ENCODE assay signal across 8 mouse cellular contexts in genomic region chr10:20148773-20149120, GRCm38 (mm10). TPM values are rescaled to one million over a fixed set of nuclear protein-coding genes. Genes with fewer than 3 reads are reported as not detected.
DNase-seq lines count a peak whose midpoint lies in the region; ATAC-seq and TF ChIP-seq lines count a peak whose summit lies in the region.

No protein-coding gene starts in this region.

- no peaks in the 10 kb centered on the region for H3K4me1 ChIP-seq in MEL (ENCODE audit: control insufficient read depth in 1 of 2, insufficient read depth in 2 of 2, low read length in 2 of 2)
- peaks cover 9% of the 10 kb centered on the region; the same call in 1 of the 2 replicates for H3K4me1 ChIP-seq in forebrain, embryonic 11.5 days (replicated peaks; ENCODE audit: control insufficient read depth, insufficient read depth, low read length)
- no peaks in the 10 kb centered on the region for H3K4me1 ChIP-seq in hindbrain, embryonic 11.5 days (replicated peaks; ENCODE audit: control insufficient read depth, insufficient read depth, low read length)

- TF ChIP-seq RAD21 in MEL (IDR thresholded peaks at IDR 0.05; ENCODE audit: low read depth, low read length) = no peak

- whole genome bisulfite sequencing in forebrain, embryonic 11.5 days = under 1% methylated on average over 48 of the region's 58 CpGs
- 0% methylated on average over 12 of the region's 58 CpGs for WGBS in hindbrain, embryonic 11.5 days

- H3K4me3 ChIP-seq in MEL (ENCODE audit: control insufficient read depth in 1 of 2, insufficient read depth in 1 of 2, low read depth in 2 of 2, low read length in 2 of 2) = peak overlapping the region; percentile 65 to 83; a peak in 3 of 4 replicates
- H3K4me3 ChIP-seq in forebrain, embryonic 11.5 days (ENCODE audit: low read depth, low read length) = peak overlapping the region; percentile 70
- peak overlapping the region; percentile 75 for H3K4me3 ChIP-seq in hindbrain, embryonic 11.5 days (ENCODE audit: low read depth, low read length)

- H3K36me3 ChIP-seq in MEL (ENCODE audit: control insufficient read depth in 1 of 2, insufficient read depth in 2 of 2, low read length in 2 of 2) = no peaks in the 10 kb centered on the region
- no peaks in the 10 kb centered on the region for H3K36me3 ChIP-seq in forebrain, embryonic 11.5 days (ENCODE audit: control insufficient read depth, insufficient read depth, low read length)
- H3K36me3 ChIP-seq in hindbrain, embryonic 11.5 days (ENCODE audit: control insufficient read depth, insufficient read depth, low read length) = no peaks in the 10 kb centered on the region

- peak; percentile 38 for DNase-seq in MEL (ENCODE audit: low read depth, low spot score)
- peak; percentile 76 for DNase-seq in brain, adult 2 months (ENCODE audit: low read depth, low spot score)
- peak; percentile 76 for DNase-seq in forebrain, embryonic 11.5 days (ENCODE audit: low spot score)
- no peak for DNase-seq in hindbrain, embryonic 11.5 days (ENCODE audit: low spot score)
- peak; percentile 55 to 60 for DNase-seq in layer of hippocampus, postnatal 10 days (ENCODE audit: low spot score in 2 of 2)
- peak; percentile 61 for DNase-seq in right cerebral cortex, postnatal 25 days
- DNase-seq in adipocyte (ENCODE audit: low spot score) = no peak

- TF ChIP-seq CTCF in MEL (IDR thresholded peaks at IDR 0.05 in 2 of 3, conservative IDR thresholded peaks at IDR 0.05 in 1 of 3; ENCODE audit: control insufficient read depth in 1 of 3, insufficient read depth in 1 of 3, low read depth in 2 of 3, low read length in 3 of 3, poor library complexity in 1 of 3, severe bottlenecking in 1 of 3) = peak in 2 of 3 experiments; percentile 31 to 67; a peak in 5 of 6 replicates

- no peak overlapping the region for H3K27ac ChIP-seq in MEL (ENCODE audit: control insufficient read depth, low read depth, low read length)
- no peak overlapping the region for H3K27ac ChIP-seq in forebrain, embryonic 11.5 days (ENCODE audit: low read depth, low read length)
- H3K27ac ChIP-seq in hindbrain, embryonic 11.5 days (ENCODE audit: low read depth, low read length) = no peak overlapping the region

- peak; percentile 80 for ATAC-seq in forebrain, embryonic 11.5 days (replicated peaks; ENCODE audit: low FRiP score)
- ATAC-seq in hindbrain, embryonic 11.5 days (ENCODE audit: low FRiP score) = peak; percentile 77
- ATAC-seq in megakaryocyte, adult 5-6 weeks (ENCODE audit: poor library complexity, severe bottlenecking) = peak; percentile 63

- H3K9me3 ChIP-seq in MEL (replicated peaks; ENCODE audit: insufficient read depth, low read length) = no peaks in the 10 kb centered on the region
- H3K9me3 ChIP-seq in forebrain, embryonic 11.5 days (ENCODE audit: control insufficient read depth, low read length) = no peaks in the 10 kb centered on the region
- no peaks in the 10 kb centered on the region for H3K9me3 ChIP-seq in hindbrain, embryonic 11.5 days (ENCODE audit: control insufficient read depth, low read length)

- TF ChIP-seq POLR2A in MEL (IDR thresholded peaks at IDR 0.05; ENCODE audit: control insufficient read depth in 1 of 2, insufficient read depth in 1 of 2, low read depth in 1 of 2, low read length in 2 of 2, poor library complexity in 1 of 2) = no peak

- peaks cover 2 to 5% of the 10 kb centered on the region in 2 experiments; a peak in 3 of 4 replicates for H3K27me3 ChIP-seq in MEL (ENCODE audit: control insufficient read depth in 1 of 2, insufficient read depth in 2 of 2, low read length in 2 of 2)
- peaks cover 25% of the 10 kb centered on the region for H3K27me3 ChIP-seq in forebrain, embryonic 11.5 days (ENCODE audit: control insufficient read depth, insufficient read depth, low read length)
- H3K27me3 ChIP-seq in hindbrain, embryonic 11.5 days (ENCODE audit: control insufficient read depth, insufficient read depth, low read length) = peaks cover 27% of the 10 kb centered on the region

- H3K9ac ChIP-seq in MEL (ENCODE audit: control insufficient read depth, low read depth, low read length, poor library complexity, severe bottlenecking) = peak overlapping the region; percentile 68
- peak overlapping the region; percentile 67 for H3K9ac ChIP-seq in forebrain, embryonic 11.5 days (ENCODE audit: low read length)
- H3K9ac ChIP-seq in hindbrain, embryonic 11.5 days (ENCODE audit: low read depth, low read length) = peak overlapping the region; percentile 61; the same call in 1 of the 2 replicates

- H3K79me2 ChIP-seq in MEL (ENCODE audit: control insufficient read depth, insufficient read depth, low read length, poor library complexity) = no peaks in the 10 kb centered on the region

- H3K4me2 ChIP-seq in forebrain, embryonic 11.5 days (ENCODE audit: low read depth, low read length, severe bottlenecking) = peak overlapping the region; percentile 95
- peak overlapping the region; percentile 97 for H3K4me2 ChIP-seq in hindbrain, embryonic 11.5 days (replicated peaks; ENCODE audit: low read depth, low read length)

- TF ChIP-seq EP300 in MEL (IDR thresholded peaks at IDR 0.05; ENCODE audit: low read depth in 1 of 2, low read length in 2 of 2) = no peak

TF ChIP-seq in MEL, 35 proteins besides CTCF, POLR2A, EP300 and RAD21:
- TF ChIP-seq MAX (IDR thresholded peaks at IDR 0.05; ENCODE audit: low read length) (no peak), ELF1 (IDR thresholded peaks at IDR 0.05; ENCODE audit: low read depth, low read length) (no peak), GABPA (IDR thresholded peaks at IDR 0.05; ENCODE audit: low read depth, low read length) (no peak), RCOR1 (IDR thresholded peaks at IDR 0.05; ENCODE audit: low read depth, low read length) (no peak)

RNA-seq across cellular contexts. Expression of gene Map7, which starts 0.5 kb away (rescaled TPM):
- 2.7 and 3.1 TPM in 2 replicates for total RNA-seq in MEL (2012; rRNA removed)
- polyA plus RNA-seq in MEL (2012; ENCODE audit: insufficient read depth in 1 of 2, insufficient read length in 2 of 2, low read depth in 1 of 2, low replicate concordance in 2 of 2, missing spikeins in 1 of 2) = 1 to 10 TPM in 1 of 2 experiments, not detected in 1; 9.5 TPM
- polyA plus RNA-seq in forebrain, embryonic 11.5 days (2014; fragmentation: Nextera tagmentation; extraction: Ambion mirVana) = 8.0 and 8.2 TPM in 2 replicates
- polyA plus RNA-seq in hindbrain, embryonic 11.5 days (2014; fragmentation: Nextera tagmentation; extraction: Ambion mirVana) = 5.8 and 6.7 TPM in 2 replicates
- 10 to 100 TPM; 42.3 to 49.4 TPM for total RNA-seq in layer of hippocampus, postnatal 10 days (2021)
- 2.3 and 2.7 TPM in 2 replicates for total RNA-seq in megakaryocyte, adult 5-6 weeks (2015)
- total RNA-seq in megakaryocyte, adult 5-6 weeks (2017) = 3.1 and 3.8 TPM in 2 replicates

Comparison
In these comparisons a context has a peak if more than half of its experiments do, and no peak if none do; other contexts are left out.
1. DNase-seq: peak in MEL (single experiment), brain, adult 2 months (single experiment), forebrain, embryonic 11.5 days (single experiment), layer of hippocampus, postnatal 10 days (2 of 2) and right cerebral cortex, postnatal 25 days (single experiment); none in hindbrain, embryonic 11.5 days (single experiment) and adipocyte (single experiment).
2. RNA of gene Map7, which starts 0.5 kb away (total RNA-seq): 42.3 to 49.4 TPM in layer of hippocampus, postnatal 10 days; 2.3 to 3.8 TPM in megakaryocyte, adult 5-6 weeks and 2.7 to 3.1 TPM in MEL; every median in the first group is over 4 times any median in the second.
3. Peak in every context shown above with its lines, with median percentiles within 50 percentile points of each other: H3K4me3 ChIP-seq, H3K9ac ChIP-seq and ATAC-seq.